Mouse (Mus musculus) intestine, postnatal 0 days (tissue): ENCODE measurements around the gene Smap1. TPM values are rescaled to one million over a fixed set of nuclear protein-coding genes. Genes with fewer than 3 reads are reported as not detected.

Experiments used
- ATAC-seq: fragments of 200-750 bp; cut with Nextera tagmentation; 2 replicates; pipeline ENCODE4 v1.8.0; 2017; ENCODE audit warnings: mild to moderate bottlenecking, moderate TSS enrichment, moderate library complexity
- H3K27ac ChIP-seq: fragments of 300-500 bp; sonication (generic); 2 replicates; pipeline ENCODE4 v1.5.1; 2014; ENCODE audit warnings: mild to moderate bottlenecking, low read depth, low read length, moderate library complexity
- H3K27me3 ChIP-seq: fragments of 300-500 bp; sonication (generic); replicated peaks from 2 replicates; pipeline ENCODE4 v1.6.1; 2014; ENCODE audit warnings: low read length, mixed read lengths; ENCODE audit not compliant: control insufficient read depth, insufficient read depth
- H3K36me3 ChIP-seq: fragments of 300-500 bp; sonication (generic); 2 replicates; pipeline ENCODE4 v1.6.1; 2014; ENCODE audit warnings: mild to moderate bottlenecking, moderate library complexity; ENCODE audit not compliant: control insufficient read depth, insufficient read depth
- H3K4me1 ChIP-seq: fragments of 300-500 bp; sonication (generic); replicated peaks from 2 replicates; pipeline ENCODE4 v1.6.1; 2014; ENCODE audit warnings: antibody characterized with exemption, low read length, mixed read lengths; ENCODE audit not compliant: control insufficient read depth, insufficient read depth
- H3K4me2 ChIP-seq: fragments of 300-500 bp; sonication (generic); replicated peaks from 2 replicates; pipeline ENCODE4 v1.6.1; 2014; ENCODE audit warnings: low read depth, mild to moderate bottlenecking, moderate library complexity
- H3K4me3 ChIP-seq: fragments of 300-500 bp; sonication (generic); 2 replicates; pipeline ENCODE4 v1.5.1; 2014; ENCODE audit warnings: low read depth, low read length
- H3K9ac ChIP-seq: fragments of 300-500 bp; sonication (generic); 2 replicates; pipeline ENCODE4 v1.6.1; 2014; ENCODE audit warnings: mild to moderate bottlenecking, low read depth, low read length
- H3K9me3 ChIP-seq: fragments of 300-500 bp; sonication (generic); 2 replicates; pipeline ENCODE4 v1.6.1; 2016; ENCODE audit warnings: mixed run types; ENCODE audit not compliant: control insufficient read depth
- CTCF ChIP-seq: sonication (generic); IDR thresholded peaks from 2 replicates; pipeline ENCODE4 v1.5.1; 2016; ENCODE audit warnings: low read depth, mild to moderate bottlenecking, control low read depth, antibody characterized with exemption, moderate library complexity
- WGBS: fragments of 180-500 bp; shearing (Covaris S2); extraction: QIAGEN DNeasy Blood & Tissue Kit; methylation state at CpG from one replicate; pipeline ENCODE4 v1.1.7; 2014; 5-methylcytosine and 5-hydroxymethylcytosine counted together
- polyA plus RNA-seq: library from polyadenylated mRNA; unstranded; fragments of >200 nt; fragmentation: Nextera tagmentation; extraction: Ambion mirVana; gene quantifications from 2 replicates; pipeline ENCODE4 v1.2.1, GENCODE M21; 2015

Gene Smap1
- polyA plus RNA-seq, 1 experiment from 2014 or later: 54.7 TPM

- no peak for TF ChIP-seq CTCF
- no peaks in the 10 kb centered on the region for H3K36me3 ChIP-seq
- H3K4me2 ChIP-seq: peak overlapping the region; percentile 84
- H3K4me3 ChIP-seq: peak overlapping the region; percentile 100
- 30% methylated on average over 9 of the region's 9 CpGs for WGBS
- peaks cover 12% of the 10 kb centered on the region for H3K9me3 ChIP-seq
- ATAC-seq: no peak
- H3K9ac ChIP-seq: peak overlapping the region; percentile 96; the same call in 1 of the 2 replicates
- H3K27me3 ChIP-seq: no peaks in the 10 kb centered on the region
- H3K27ac ChIP-seq: no peak overlapping the region
- H3K4me1 ChIP-seq: peaks cover 6% of the 10 kb centered on the region
Observed at GRCm38 (mm10) chr1:23922530-23922884, 390 bp upstream of the Smap1 start.

- Histone ChIP-seq H3K9me3 (no peaks in the 10 kb centered on the region), H3K27ac (no peak overlapping the region), H3K9ac (no peak overlapping the region; the same call in 1 of the 2 replicates), H3K36me3 (no peaks in the 10 kb centered on the region), H3K4me3 (no peak overlapping the region), H3K27me3 (no peaks in the 10 kb centered on the region), H3K4me1 (peaks cover 12% of the 10 kb centered on the region), H3K4me2 (peak overlapping the region; percentile 84; the same call in 1 of the 2 replicates)
- WGBS: 18% methylated on average over 2 of the region's 2 CpGs
- ATAC-seq: no peak
- peak; percentile 50 for TF ChIP-seq CTCF
Observed at GRCm38 (mm10) chr1:23920275-23920674, 1.8 kb downstream of the Smap1 start.

GRCm38 (mm10) chr1:23919086-23919485 lies 3.0 kb downstream of the Smap1 start:
- Histone ChIP-seq H3K9ac (no peak overlapping the region), H3K4me3 (no peak overlapping the region), H3K27me3 (no peaks in the 10 kb centered on the region), H3K4me1 (peaks cover 12% of the 10 kb centered on the region), H3K9me3 (no peaks in the 10 kb centered on the region), H3K4me2 (no peak overlapping the region), H3K27ac (no peak overlapping the region), H3K36me3 (no peaks in the 10 kb centered on the region)
- no peak for ATAC-seq
- no peak for TF ChIP-seq CTCF
- 84% methylated on average over 4 of the region's 4 CpGs for WGBS

DNA sequence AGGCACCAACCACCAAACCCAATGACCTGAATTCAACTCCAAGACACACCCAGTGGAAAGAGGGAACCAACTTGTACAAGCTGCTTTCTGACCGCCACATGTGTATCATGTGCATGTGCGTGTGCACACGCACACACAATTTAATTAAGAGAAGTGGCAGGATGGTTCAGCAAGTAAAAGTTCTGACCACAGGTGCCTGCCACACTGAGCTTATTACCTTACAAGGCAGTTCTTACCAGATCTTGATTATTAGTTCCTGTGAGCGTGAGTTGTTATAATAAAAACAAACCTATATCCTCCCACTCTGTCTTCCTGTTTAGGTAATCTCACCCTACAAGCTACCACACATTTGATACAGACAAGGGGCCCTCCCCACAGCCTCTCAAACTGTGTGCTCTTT lies 6.6 kb downstream of the Smap1 start:
- Histone ChIP-seq H3K27ac (no peak overlapping the region), H3K9me3 (no peaks in the 10 kb centered on the region), H3K4me1 (peaks cover 12% of the 10 kb centered on the region), H3K4me3 (no peak overlapping the region), H3K36me3 (no peaks in the 10 kb centered on the region), H3K27me3 (no peaks in the 10 kb centered on the region), H3K4me2 (no peak overlapping the region), H3K9ac (no peak overlapping the region)
- ATAC-seq: no peak
- TF ChIP-seq CTCF: no peak
- 77% methylated on average over 4 of the region's 4 CpGs for WGBS

- no peak overlapping the region for H3K4me3 ChIP-seq
- ATAC-seq: no peak
- no peaks in the 10 kb centered on the region for H3K27me3 ChIP-seq
- H3K9ac ChIP-seq: no peak overlapping the region
- H3K36me3 ChIP-seq: no peaks in the 10 kb centered on the region
- WGBS: 78% methylated on average over 2 of the region's 2 CpGs
- no peaks in the 10 kb centered on the region for H3K9me3 ChIP-seq
- no peak overlapping the region for H3K4me2 ChIP-seq
- no peak overlapping the region for H3K27ac ChIP-seq
- no peak for TF ChIP-seq CTCF
- H3K4me1 ChIP-seq: peaks cover 8% of the 10 kb centered on the region
Observed at GRCm38 (mm10) chr1:23912988-23913387, 9.1 kb downstream of the Smap1 start.

DNA sequence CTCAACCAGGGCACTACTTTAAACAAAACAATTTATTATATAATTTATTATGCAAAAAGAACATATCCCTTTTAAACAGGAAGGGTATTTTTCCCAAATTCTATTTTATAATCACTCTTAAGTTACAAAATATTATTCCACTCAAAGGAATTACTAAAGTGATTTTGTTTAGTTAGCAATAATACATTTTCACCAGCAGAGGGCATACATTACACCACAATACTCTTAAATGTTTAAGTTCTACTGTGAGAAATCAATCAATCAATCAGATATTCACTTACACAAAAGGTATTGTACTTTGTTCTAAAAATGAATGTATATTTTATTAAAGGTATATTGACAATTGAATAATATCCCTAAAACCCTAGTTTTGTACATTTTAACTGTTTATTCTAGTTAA lies 16.0 kb downstream of the Smap1 start:
- Histone ChIP-seq H3K27ac (no peak overlapping the region), H3K9me3 (no peaks in the 10 kb centered on the region), H3K4me1 (no peaks in the 10 kb centered on the region), H3K9ac (no peak overlapping the region), H3K4me2 (no peak overlapping the region), H3K36me3 (no peaks in the 10 kb centered on the region), H3K4me3 (no peak overlapping the region), H3K27me3 (no peaks in the 10 kb centered on the region)
- TF ChIP-seq CTCF: peak; percentile 62
- no peak for ATAC-seq

- Histone ChIP-seq H3K27ac (no peak overlapping the region), H3K9me3 (no peaks in the 10 kb centered on the region), H3K4me2 (no peak overlapping the region), H3K27me3 (no peaks in the 10 kb centered on the region), H3K4me1 (no peaks in the 10 kb centered on the region), H3K4me3 (no peak overlapping the region), H3K36me3 (no peaks in the 10 kb centered on the region), H3K9ac (no peak overlapping the region)
- WGBS: 74% methylated on average over 3 of the region's 3 CpGs
- ATAC-seq: no peak
- no peak for TF ChIP-seq CTCF
Observed at GRCm38 (mm10) chr1:23903340-23903739, 18.8 kb downstream of the Smap1 start.
